Mouse (Mus musculus): ENCODE measurements around the gene Grin2b. TPM values are rescaled to one million over a fixed set of nuclear protein-coding genes. Genes with fewer than 3 reads are reported as not detected.
"Not testable (repeated sequence)": the region's sequence is repeated elsewhere in the genome, so short reads cannot be mapped to it uniquely, and the experiment has no call there.

The Grin2b gene
- polyA plus RNA-seq, 1 experiment from 2014 or later, result 0.45 TPM

DNA sequence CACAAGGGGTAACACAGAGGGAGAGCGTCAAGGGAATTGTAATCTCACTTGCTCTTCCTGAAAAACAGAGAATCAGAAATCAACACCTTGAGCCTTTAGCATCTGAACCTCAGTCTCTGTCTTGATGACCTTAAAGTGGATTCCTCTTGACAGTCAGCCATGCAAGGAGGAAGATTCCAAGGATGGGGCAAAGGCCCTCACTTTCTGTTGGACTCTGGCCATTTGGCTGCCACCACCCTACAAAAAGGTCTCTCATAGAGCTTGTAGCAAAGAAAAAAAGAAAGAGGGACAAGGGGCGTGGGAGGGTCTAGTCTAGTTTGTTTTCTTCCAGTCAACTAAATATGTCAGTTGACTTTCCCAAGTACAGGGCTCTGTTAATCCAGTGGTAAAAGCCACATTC lies 427.7 kb downstream of the Grin2b start:
- Histone ChIP-seq H3K9ac (replicated peaks) (no peak overlapping the region), H3K4me3 (ENCODE audit: low read depth, low read length) (no peak overlapping the region), H3K27ac (ENCODE audit: low read depth) (no peak overlapping the region), H3K9me3 (ENCODE audit: low read length) (no peaks in the 10 kb centered on the region), H3K36me3 (replicated peaks; ENCODE audit: insufficient read depth, low read length) (no peaks in the 10 kb centered on the region), H3K4me1 (ENCODE audit: insufficient read depth) (no peaks in the 10 kb centered on the region), H3K4me2 (ENCODE audit: low read depth, low read length) (no peak overlapping the region), H3K27me3 (ENCODE audit: insufficient read depth, low read length) (no peaks in the 10 kb centered on the region)
- 61% methylated on average over 2 of the region's 2 CpGs for WGBS (ENCODE audit: insufficient replicate concordance)
- TF ChIP-seq EP300 (IDR thresholded peaks at IDR 0.05; ENCODE audit: low read depth) (no peak), CTCF (IDR thresholded peaks at IDR 0.05; ENCODE audit: low read depth) (no peak)
- DNase-seq, result no peak
- ATAC-seq, result no peak

- no peak for ATAC-seq
- WGBS (ENCODE audit: insufficient replicate concordance), result 79% methylated on average over 4 of the region's 4 CpGs
Measured at GRCm38 (mm10) chr6:135734227-135734732, 439.0 kb downstream of the Grin2b start.

GRCm38 (mm10) chr6:135727106-135727505 lies 446.2 kb downstream of the Grin2b start:
- H3K9ac ChIP-seq (replicated peaks), result no peak overlapping the region
- TF ChIP-seq EP300 (IDR thresholded peaks at IDR 0.05; ENCODE audit: low read depth) (no peak), CTCF (IDR thresholded peaks at IDR 0.05; ENCODE audit: low read depth) (no peak)
- H3K27ac ChIP-seq (ENCODE audit: low read depth), result no peak overlapping the region
- no peaks in the 10 kb centered on the region for H3K4me1 ChIP-seq (ENCODE audit: insufficient read depth)
- WGBS (ENCODE audit: insufficient replicate concordance), result 78% methylated on average over 5 of the region's 5 CpGs
- H3K36me3 ChIP-seq (replicated peaks; ENCODE audit: insufficient read depth, low read length), result no peaks in the 10 kb centered on the region
- no peak overlapping the region for H3K4me3 ChIP-seq (ENCODE audit: low read depth, low read length)
- no peak for DNase-seq
- no peaks in the 10 kb centered on the region for H3K9me3 ChIP-seq (ENCODE audit: low read length)
- no peaks in the 10 kb centered on the region for H3K27me3 ChIP-seq (ENCODE audit: insufficient read depth, low read length)
- ATAC-seq, result no peak
- H3K4me2 ChIP-seq (ENCODE audit: low read depth, low read length), result no peak overlapping the region

More at GRCm38 (mm10) chr6:135734227-135734732, 439.0 kb downstream of the Grin2b start:
- Histone ChIP-seq H3K36me3 (replicated peaks; ENCODE audit: insufficient read depth, low read length) (no peaks in the 10 kb centered on the region), H3K4me1 (ENCODE audit: insufficient read depth) (no peaks in the 10 kb centered on the region), H3K27ac (ENCODE audit: low read depth) (no peak overlapping the region), H3K9me3 (ENCODE audit: low read length) (no peaks in the 10 kb centered on the region), H3K27me3 (ENCODE audit: insufficient read depth, low read length) (no peaks in the 10 kb centered on the region), H3K4me3 (ENCODE audit: low read depth, low read length) (no peak overlapping the region), H3K9ac (replicated peaks) (no peak overlapping the region), H3K4me2 (ENCODE audit: low read depth, low read length) (no peak overlapping the region)
- no peak for DNase-seq
- TF ChIP-seq EP300 (IDR thresholded peaks at IDR 0.05; ENCODE audit: low read depth) (no peak), CTCF (IDR thresholded peaks at IDR 0.05; ENCODE audit: low read depth) (no peak)

DNA sequence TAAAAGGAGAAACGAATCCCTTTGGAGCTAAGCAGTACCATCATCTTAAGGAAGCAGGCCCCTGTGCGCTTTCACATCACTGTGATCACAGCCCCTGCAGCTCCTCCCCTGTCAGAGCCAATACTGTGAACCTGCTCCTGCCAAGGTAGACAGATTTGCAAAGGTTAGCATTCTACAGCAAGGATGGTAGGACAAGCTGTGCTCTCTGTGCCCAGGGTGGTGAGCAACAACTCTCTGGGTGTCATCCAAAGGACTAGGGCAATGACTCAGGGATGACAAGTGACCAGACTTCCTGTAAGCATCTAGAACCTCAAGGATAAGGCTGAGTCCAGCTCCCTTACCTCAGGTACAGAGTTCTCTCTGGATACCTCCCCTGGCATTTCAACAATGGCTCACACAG lies 451.6 kb downstream of the Grin2b start:
- Histone ChIP-seq H3K36me3 (replicated peaks; ENCODE audit: insufficient read depth, low read length) (no peaks in the 10 kb centered on the region), H3K9ac (replicated peaks) (no peak overlapping the region), H3K4me2 (ENCODE audit: low read depth, low read length) (no peak overlapping the region), H3K27ac (ENCODE audit: low read depth) (no peak overlapping the region), H3K4me1 (ENCODE audit: insufficient read depth) (no peaks in the 10 kb centered on the region), H3K4me3 (ENCODE audit: low read depth, low read length) (no peak overlapping the region), H3K27me3 (ENCODE audit: insufficient read depth, low read length) (no peaks in the 10 kb centered on the region), H3K9me3 (ENCODE audit: low read length) (no peaks in the 10 kb centered on the region)
- DNase-seq (no peak), ATAC-seq (no peak)
- TF ChIP-seq CTCF (IDR thresholded peaks at IDR 0.05; ENCODE audit: low read depth), result no peak
- no peak for TF ChIP-seq EP300 (IDR thresholded peaks at IDR 0.05; ENCODE audit: low read depth)
- WGBS (ENCODE audit: insufficient replicate concordance), result 73% methylated on average over 2 of the region's 2 CpGs

GRCm38 (mm10) chr6:135714906-135715305 lies 458.4 kb downstream of the Grin2b start:
- ATAC-seq (no peak), DNase-seq (no peak)
- Histone ChIP-seq H3K4me2 (ENCODE audit: low read depth, low read length) (no peak overlapping the region), H3K4me3 (ENCODE audit: low read depth, low read length) (no peak overlapping the region), H3K27me3 (ENCODE audit: insufficient read depth, low read length) (no peaks in the 10 kb centered on the region), H3K27ac (ENCODE audit: low read depth) (no peak overlapping the region), H3K4me1 (ENCODE audit: insufficient read depth) (no peaks in the 10 kb centered on the region), H3K9me3 (ENCODE audit: low read length) (no peaks in the 10 kb centered on the region), H3K9ac (replicated peaks) (no peak overlapping the region), H3K36me3 (replicated peaks; ENCODE audit: insufficient read depth, low read length) (no peaks in the 10 kb centered on the region)
- WGBS (ENCODE audit: insufficient replicate concordance), result 52% methylated on average over 4 of the region's 4 CpGs
- TF ChIP-seq CTCF (IDR thresholded peaks at IDR 0.05; ENCODE audit: low read depth) (no peak), EP300 (IDR thresholded peaks at IDR 0.05; ENCODE audit: low read depth) (no peak)

- Histone ChIP-seq H3K27me3 (ENCODE audit: insufficient read depth, low read length) (no peaks in the 10 kb centered on the region), H3K4me3 (ENCODE audit: low read depth, low read length) (no peak overlapping the region), H3K9me3 (ENCODE audit: low read length) (no peaks in the 10 kb centered on the region), H3K4me1 (ENCODE audit: insufficient read depth) (no peaks in the 10 kb centered on the region), H3K9ac (replicated peaks) (no peak overlapping the region), H3K27ac (ENCODE audit: low read depth) (no peak overlapping the region), H3K4me2 (ENCODE audit: low read depth, low read length) (no peak overlapping the region), H3K36me3 (replicated peaks; ENCODE audit: insufficient read depth, low read length) (no peaks in the 10 kb centered on the region)
- DNase-seq (no peak), ATAC-seq (no peak)
- WGBS (ENCODE audit: insufficient replicate concordance), result 68% methylated on average over 1 of the region's 1 CpGs
- TF ChIP-seq CTCF (IDR thresholded peaks at IDR 0.05; ENCODE audit: low read depth), result no peak
- TF ChIP-seq EP300 (IDR thresholded peaks at IDR 0.05; ENCODE audit: low read depth), result no peak
Measured at GRCm38 (mm10) chr6:135714236-135714635, 459.1 kb downstream of the Grin2b start.

- Histone ChIP-seq H3K9me3 (ENCODE audit: low read length) (no peaks in the 10 kb centered on the region), H3K27ac (ENCODE audit: low read depth) (no peak overlapping the region), H3K4me1 (ENCODE audit: insufficient read depth) (no peaks in the 10 kb centered on the region), H3K9ac (replicated peaks) (no peak overlapping the region), H3K4me2 (ENCODE audit: low read depth, low read length) (no peak overlapping the region), H3K4me3 (ENCODE audit: low read depth, low read length) (no peak overlapping the region), H3K36me3 (replicated peaks; ENCODE audit: insufficient read depth, low read length) (no peaks in the 10 kb centered on the region), H3K27me3 (ENCODE audit: insufficient read depth, low read length) (no peaks in the 10 kb centered on the region)
- 60% methylated on average over 8 of the region's 8 CpGs for WGBS (ENCODE audit: insufficient replicate concordance)
- ATAC-seq (no peak), DNase-seq (no peak)
- TF ChIP-seq CTCF (IDR thresholded peaks at IDR 0.05; ENCODE audit: low read depth) (no peak), EP300 (IDR thresholded peaks at IDR 0.05; ENCODE audit: low read depth) (no peak)
Measured at GRCm38 (mm10) chr6:135713716-135714115, 459.6 kb downstream of the Grin2b start.

GRCm38 (mm10) chr6:135706850-135707522 lies 466.3 kb downstream of the Grin2b start:
- H3K4me1 ChIP-seq (ENCODE audit: insufficient read depth); H3K27ac ChIP-seq (ENCODE audit: low read depth); H3K9me3 ChIP-seq (ENCODE audit: low read length); DNase-seq; H3K4me2 ChIP-seq (ENCODE audit: low read depth, low read length); H3K9ac ChIP-seq (replicated peaks); H3K4me3 ChIP-seq (ENCODE audit: low read depth, low read length); H3K36me3 ChIP-seq (replicated peaks; ENCODE audit: insufficient read depth, low read length); H3K27me3 ChIP-seq (ENCODE audit: insufficient read depth, low read length): not testable (repeated sequence)
- WGBS (ENCODE audit: insufficient replicate concordance), result 68% methylated on average over 6 of the region's 6 CpGs
- ATAC-seq, result peak; percentile 29; the same call in 1 of the 2 replicates

Measured in liver, postnatal 0 days (tissue).